Mouse (Mus musculus) kidney, adult 2 months (tissue): ENCODE measurements at regions not wholly inside any gene's neighbourhood (a gene's known extent, or its start where the extent isn't known, plus 50 kb on each side); places are given as distances from the start of the nearest gene placed in this dataset.

Source experiments
- CTCF ChIP-seq: fragments of 200-500 bp; conservative IDR thresholded peaks from 2 replicates; pipeline ENCODE4 v1.5.1; 2011; ENCODE audit warnings: low read depth, mild to moderate bottlenecking, control low read depth, low read length, moderate library complexity, mixed read lengths; ENCODE audit not compliant: insufficient read depth, insufficient read length
- POLR2A ChIP-seq: fragments of 200-500 bp; IDR thresholded peaks from one replicate; pipeline ENCODE4 v1.6.1; 2011; ENCODE audit warnings: low read depth, low read length, control low read depth

GRCm38 (mm10) chr13:119263561-119263960 is 164.8 kb upstream of the Paip1 start:
- TF ChIP-seq CTCF (no peak), POLR2A (no peak)
